Mouse (Mus musculus) fibroblast of lung, adult 2 months (primary cell): Measurements from ENCODE around the gene Mphosph9.

ENCODE experiments used
- DNase-seq: peaks from one replicate; pipeline ENCODE4 v3.0.0-alpha.2; 2011; ENCODE audit warnings: low read depth

The Mphosph9 gene

DNA sequence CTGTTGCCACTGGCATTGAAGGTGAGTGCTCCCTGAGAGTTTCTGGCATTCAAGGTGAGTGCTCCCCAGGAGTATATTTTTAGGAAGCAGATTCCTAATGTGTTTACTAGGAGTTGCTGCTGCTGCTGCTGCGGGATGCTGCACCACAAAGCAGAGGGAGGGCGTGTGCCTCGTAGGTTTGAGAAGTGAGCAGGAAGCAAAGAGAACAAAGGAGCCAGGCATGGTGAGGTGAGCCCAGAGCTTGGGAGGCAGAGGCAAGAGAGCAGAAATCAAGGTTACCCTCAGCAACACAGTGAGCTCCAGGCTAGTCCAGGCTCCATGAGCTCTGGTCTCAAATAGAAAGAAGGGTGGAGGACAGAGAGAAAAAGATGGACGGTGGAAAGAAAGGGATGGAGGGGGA lies 64.5 kb downstream of the Mphosph9 start:
- no peak for DNase-seq

DNA sequence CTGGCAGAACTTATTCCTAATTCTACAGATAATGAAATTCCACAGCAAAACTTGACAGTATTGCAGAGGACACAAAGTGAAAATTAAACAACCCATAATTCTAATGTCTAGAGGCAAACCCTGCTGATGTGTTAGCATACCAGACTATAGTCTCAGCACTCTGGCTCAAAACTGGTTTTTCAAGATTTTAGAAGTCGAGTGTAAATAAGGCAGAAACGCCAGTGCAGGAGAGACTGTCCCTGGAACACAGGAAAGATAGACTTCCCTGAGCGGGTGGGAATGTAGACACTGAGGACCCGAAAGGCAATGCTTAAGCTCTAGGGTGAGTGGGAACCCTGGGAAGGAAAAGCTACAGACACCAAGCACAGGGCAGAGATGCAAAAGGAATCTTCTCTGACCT lies 65.7 kb downstream of the Mphosph9 start:
- no peak for DNase-seq

DNA sequence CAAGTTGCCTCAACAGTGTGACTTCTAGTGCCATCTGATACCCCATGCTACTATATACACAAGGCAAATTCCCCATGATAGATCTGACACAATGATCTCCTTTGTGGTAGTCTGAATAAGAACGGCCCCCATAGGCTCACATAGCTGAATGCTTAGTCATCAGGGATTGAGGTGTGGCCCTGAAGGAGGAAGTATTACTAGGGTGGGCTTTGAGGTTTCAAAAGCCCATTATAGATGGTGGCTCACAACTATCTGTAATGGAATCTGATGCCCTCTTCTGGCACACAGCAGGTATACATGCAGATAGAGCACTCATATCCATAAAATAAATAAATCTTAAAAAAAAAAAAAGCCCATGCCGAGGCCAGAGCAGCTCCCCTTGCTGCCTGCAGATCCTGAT lies 68.6 kb downstream of the Mphosph9 start:
- no peak for DNase-seq

DNA sequence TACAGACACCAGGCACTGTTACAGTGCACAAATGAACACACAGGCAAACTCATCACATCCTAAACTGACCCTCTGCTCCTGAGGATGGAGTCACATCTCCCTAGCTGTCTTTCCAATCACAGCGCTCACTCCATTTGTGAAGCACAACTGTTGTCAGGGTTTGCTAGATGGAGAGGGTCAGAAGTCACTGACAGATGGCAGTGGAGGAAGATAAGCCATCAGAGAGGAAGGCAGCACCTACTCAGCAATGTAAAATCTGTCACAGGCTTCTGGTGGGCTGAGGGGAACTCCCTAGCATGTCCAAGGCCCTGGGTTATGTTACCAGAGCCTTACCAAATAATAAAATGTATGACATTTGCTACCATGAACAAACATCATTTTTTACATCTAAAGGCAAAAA lies 69.7 kb downstream of the Mphosph9 start:
- DNase-seq, result no peak

DNA sequence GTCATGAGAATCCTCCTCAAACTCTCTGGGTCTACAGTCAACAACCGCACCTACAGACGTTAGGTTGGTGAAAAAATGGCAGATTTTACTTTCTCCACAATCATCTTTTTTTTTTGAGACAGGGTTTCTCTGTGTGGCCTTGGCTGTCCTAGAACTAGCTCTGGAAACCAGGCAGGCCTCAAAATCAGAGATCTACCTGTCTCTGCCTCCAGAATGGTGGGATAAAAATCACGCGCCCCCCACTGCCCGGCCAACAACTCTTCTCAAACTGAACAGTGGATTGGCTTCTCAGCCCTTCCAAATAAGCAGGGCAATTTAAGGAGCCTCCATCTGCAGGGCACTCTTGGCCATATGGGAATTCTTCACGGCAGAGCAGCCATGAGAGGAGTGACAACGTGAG lies 72.6 kb downstream of the Mphosph9 start:
- DNase-seq, result no peak

DNA sequence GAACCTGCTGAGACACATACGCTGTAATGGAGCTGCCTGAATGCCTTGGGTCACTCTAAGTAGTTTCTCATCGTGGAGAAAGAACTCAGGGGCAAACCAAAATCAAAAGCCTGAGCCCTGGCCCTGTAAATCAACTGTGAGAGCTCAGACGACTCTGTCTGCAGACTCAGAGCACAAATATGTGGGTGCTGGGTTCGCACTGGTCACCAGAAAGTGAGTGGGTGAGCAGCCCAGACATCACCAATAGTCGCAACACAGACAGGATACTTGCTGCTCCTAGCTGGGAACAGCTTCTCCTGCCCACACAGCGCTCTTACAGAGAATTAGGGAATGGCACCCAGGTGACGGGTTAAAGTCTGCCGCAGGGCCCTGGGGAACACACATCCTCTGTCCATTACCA lies 74.2 kb downstream of the Mphosph9 start:
- no peak for DNase-seq

DNA sequence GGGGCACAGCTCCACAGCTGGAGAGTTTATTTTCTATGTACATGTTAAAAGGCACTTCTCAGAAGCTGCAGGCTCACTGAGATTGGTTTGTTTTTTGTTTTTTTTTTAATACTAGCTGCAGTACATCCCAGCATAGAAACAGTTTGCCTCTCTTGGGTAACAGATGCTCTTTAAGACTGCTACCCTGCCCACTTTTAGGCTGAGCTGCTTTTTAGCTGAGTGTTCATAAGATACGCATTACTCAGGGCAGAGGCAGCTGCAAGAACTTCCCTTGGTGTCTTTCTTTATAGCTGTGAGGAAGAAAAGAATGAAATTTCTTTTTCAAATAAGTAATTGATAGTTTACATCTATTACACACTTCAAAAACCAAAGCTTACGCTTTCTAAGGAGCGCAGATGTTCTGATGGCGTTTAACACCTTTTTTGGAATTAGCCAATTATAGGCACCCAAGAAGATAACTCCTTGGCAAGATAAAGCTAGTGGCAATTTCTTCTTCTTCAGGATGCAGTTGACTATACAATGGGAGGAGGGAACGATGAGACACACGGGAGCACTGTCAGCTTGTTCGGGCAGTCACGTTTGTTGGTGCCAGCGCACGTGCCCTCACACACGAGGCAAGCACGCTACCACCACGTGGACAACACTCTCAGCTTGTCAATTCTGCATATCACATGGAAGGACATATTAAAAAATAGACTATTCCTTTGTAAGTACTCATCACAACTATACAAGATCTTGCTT lies 75.0 kb downstream of the Mphosph9 start:
- DNase-seq, result no peak

DNA sequence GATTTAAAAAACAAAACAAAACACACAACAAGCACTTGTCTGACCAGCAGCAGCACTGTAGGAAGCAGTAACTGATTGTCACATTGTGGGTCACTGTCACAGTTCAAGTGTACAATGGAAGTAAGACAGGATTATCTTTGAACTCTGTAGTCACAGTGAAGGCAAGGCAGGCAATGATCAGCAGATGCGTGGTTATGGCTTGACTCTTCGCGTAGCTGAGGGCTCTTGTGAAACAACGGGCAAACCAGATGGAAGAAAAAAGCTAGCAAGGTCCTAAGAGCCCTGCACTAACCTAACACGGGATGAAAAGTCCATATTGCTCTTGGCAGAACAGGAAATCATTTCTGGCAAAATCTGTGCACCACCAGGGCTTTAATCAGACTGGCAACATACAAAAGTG lies 76.7 kb downstream of the Mphosph9 start:
- no peak for DNase-seq

DNA sequence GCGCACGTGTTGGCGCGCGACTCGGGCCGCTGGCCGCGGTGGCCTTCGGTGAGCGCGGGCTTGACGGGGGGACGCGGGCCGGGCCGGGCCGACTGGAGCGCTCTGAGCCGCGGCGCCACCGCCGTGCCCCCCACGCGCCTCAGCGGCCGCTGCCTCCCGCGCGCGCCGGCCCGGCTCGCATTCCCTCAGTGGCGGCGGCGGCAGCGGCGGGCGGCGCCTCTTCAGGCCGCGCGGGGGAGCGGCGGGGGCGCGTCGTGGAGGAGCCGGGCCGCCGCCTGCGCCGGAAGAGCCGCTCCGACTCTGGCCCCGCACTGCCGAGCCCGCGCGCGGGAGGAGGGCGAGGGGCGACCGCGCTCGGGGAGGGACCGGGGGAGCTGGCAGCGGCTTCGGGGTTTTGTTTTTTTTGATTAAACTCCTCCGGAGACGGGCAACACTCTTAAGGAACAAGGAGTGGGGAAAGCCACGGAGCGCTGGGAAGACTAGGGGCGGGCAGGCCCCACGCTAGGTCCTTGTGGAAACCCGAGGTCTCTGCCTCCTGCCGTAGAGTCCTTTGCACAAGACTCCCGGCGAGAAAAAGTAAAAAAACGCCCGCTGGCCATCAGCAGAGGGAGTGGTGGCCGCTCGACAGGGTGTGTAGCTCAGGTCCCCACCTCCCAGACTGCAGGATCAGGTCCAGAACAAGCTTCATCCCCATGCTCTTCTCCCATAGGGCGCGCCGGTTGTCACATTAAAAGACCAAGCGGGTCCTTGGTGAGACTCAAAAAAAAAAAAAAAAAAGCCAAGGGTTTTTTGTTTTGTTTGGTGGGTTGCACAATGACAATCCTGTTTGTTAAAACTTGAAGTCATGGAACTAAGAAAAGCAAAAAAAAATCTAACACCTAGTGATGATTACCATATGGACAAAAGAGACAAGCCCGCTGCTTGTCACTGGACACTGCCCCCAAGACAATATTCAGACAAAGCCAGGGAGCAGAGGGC lies 77.9 kb downstream of the Mphosph9 start, which contains the start of gene Pitpnm2:
Gene Pitpnm2, minus strand, starts transcription at position 147 of the 978 bp plus-strand sequence.
- DNase-seq, result peak; percentile 35

DNA sequence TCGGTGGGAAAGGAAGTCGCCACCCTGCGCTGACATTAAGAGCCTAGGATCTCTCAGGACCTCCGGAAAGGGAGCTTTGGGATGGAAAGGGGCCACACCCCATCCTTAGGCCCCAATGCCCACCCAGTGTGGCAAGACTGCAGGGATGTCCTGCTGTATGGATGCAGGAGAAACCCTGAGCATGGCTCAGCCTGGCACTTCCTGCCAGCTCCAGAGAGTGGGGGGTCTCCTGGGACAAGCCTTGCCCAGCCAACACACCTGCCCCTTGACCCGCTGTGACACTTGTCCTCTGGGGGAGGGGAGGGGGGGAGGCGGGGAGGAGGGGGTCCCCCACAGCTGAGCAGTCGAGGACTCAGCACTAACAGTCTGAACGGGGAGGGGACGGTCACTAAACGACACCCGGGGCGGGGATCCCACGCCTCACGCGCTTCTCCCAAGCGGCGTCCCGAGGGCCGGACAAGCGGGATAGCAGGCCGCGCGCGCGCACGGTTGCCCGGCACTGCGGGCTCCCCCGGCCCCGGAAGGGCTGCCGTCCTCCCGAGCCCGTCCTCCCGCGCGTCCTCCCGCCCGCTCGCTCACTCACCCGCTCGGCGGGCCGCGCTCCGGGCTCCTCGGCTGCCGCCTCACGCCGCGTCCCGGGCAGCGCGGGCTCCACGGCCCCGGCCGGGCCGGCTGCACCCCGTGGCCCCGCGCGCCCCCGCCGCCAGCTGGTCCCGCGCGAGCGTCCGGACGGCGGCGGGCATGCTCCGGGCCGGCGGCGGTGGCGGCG lies 78.7 kb downstream of the Mphosph9 start:
- DNase-seq, result no peak

DNA sequence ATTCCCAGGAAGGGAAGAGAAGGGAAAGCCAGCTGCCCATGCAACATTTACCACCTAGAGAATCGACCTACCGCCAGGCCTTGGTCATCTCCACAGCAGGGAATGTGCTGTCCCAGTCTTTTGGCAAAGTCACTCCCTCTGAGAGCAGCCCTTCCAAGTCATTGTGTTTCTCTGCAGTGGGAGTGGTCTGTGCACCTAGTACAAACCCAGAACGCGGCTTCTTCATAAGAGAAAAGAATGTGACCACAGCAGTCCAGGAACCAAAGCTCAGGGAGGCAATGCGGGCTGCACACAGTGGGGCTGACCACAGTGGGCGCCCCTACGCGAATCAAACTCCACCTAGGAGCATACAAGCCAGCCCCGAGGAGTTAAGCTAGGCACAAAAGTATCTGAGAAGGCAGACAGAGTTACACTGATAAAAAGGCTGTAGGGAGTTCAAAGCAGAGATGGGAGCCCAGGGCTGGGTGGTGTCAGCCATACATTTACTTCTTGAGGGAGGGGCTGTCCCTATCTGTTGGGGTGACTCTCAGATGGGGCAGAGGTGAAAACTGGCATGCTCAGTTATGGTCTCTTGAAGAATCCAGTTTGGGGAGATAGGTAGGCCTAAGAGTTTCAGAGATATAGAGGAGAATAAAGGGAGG lies 79.7 kb downstream of the Mphosph9 start:
- DNase-seq, result no peak

DNA sequence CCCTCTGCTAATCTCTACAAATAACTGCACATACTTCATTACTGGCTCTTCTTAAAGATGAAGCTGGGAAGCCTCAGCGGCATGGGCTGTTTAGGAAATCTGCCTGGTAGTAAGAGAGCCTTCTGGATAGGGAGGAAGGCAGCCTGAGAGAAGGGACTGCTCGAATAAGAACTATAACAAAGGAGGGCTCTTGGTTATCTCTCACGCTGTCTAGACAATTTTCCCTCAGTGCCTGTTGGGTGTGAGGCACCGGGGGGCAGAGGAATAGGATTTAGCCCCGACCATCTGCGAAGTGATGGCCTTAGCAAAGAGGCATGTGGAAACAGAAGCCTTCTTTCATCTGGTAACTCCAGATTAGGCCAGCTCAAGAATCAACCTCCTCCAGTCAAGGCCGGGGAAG lies 80.5 kb downstream of the Mphosph9 start:
- DNase-seq, result no peak

DNA sequence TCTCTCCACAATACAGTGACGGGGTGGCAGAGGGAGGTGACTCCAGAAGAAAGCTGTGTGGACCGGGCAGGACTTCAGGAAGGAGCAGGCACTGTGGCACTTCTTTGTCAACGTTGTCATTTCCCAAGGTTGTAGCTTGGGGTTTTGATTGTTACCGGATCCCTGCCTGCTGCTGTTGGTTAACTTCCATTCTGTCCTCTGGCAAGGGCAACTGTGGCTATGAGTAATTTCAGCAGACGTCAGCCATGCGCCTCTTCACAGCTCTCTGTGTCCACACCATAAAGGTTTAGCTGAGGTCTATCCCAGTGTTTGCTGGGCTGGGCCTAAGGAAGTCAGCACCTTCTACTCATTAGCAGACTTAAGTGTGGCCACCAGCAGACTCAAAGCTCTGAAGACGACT lies 82.9 kb downstream of the Mphosph9 start:
- no peak for DNase-seq

DNA sequence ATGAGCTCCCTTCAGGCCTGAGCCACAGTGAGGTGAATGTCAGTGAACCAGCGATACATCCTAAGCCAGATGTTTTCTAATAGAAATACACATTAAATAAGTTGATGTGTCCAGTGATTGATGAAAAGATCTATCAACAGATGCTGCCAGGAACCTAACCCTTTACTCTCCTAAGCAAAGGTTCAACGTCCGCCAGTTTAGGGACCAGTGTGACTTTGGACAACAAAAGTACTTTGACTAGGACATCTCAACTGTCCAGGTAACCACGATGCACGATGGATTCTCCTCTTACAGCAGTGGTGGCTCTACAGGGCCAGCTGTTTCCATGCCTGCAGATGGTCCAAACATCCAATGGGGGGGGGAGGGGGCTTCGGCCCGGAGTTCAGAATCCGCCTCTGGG lies 83.3 kb downstream of the Mphosph9 start:
- DNase-seq, result no peak

DNA sequence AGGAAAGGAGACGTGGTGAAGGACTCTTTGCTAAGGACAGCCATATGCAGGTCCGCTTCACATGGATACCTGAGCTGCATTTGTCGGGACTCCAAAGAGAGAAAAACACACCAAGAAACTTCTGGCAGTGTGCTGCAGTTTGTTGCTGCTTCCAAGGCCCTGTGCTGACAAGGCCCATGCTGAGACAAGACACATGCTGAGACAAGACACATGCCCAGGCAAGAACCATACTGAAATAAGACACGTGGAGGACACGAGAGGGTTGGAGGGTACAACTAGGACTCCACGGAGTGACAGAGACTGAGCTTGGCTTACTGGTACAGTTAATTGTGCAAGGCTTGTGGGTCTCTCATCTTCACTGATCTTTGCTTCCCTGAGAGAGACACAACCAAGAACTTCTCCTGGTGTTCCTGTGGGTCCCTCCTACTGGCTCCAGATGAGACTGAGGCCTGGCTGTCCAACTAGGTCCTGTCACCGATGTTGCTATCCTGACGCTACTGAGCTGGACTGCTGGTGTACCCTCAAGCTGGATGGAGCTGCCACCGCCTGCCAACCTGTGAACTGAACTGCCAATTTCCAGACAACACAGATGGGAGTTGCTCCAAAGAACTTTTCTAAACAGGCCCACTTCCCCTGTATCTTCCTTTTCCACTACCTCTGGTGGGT lies 84.4 kb downstream of the Mphosph9 start:
- no peak for DNase-seq

DNA sequence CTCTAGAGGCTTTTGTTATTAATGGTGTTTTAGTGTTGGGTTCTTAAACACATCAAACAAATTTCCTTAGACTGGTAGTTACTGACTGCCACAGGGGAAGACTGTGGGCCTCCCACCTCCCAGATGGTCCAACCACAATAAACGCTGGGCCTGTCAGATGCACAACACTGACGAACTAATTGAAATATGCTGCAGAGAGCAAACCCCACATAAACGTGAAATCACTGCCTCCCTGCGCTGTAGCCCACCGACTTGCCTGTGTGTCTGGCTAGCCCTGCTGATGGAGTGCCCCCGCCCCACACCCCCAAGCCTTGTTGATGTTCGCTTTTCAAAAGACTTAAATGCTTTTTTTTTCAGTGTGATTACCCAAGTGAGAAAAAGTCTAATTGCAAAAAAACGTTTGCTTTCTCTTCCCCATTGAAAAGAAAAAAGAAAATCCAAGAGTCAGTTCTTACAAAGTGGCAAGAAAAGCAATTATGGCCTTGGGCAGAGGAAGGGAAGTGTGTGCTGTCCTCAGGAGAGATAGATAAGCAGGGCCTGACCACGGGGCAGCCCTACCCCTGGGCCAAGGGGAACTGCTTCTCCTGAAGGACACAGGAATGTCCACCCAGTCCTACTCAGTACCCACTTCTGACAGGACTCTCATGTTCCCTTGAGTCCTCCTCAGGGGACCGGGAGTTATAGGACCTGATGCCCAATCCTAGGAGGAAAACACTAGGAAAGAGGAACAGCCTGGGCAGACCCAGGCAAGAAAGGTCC lies 85.9 kb downstream of the Mphosph9 start:
- no peak for DNase-seq

DNA sequence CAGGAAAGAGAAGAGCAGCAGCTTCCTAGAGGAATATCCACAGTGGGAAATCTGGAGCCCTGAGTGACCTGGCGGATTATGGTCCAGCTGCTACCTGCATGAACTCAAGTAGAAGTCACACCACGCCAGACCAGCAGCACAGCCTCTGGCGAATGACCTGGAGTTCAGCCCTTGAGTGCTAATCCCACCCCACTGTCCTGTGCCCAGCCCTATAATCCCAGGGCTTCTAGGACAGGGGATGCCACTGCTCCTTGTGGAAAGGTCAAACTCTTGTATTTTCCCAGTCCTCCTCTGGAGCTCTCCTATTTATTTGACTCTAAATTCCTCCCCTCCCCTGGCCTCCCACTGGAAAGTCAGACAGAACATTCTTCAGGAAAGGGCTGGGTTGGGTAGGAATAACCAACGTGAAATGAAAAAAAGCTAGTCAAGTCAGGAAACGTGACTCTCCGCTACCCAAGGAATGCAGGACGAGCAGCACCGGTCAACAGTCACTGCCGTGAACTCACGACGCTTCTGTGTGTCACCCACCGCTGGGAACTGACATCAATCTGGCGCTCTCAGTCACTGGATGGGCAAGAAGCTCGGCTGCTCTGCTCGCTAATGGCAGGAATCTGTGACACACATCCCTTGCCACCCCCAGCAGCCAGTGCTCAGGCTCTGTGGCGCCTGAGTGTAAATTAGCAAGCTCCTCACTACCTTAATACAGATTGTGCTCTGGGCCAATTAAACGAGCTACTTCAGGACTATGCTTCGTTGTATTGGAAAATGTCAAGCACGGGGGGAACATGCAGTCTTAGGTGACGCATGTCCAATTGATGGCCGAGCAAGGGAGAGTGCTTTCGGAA lies 86.7 kb downstream of the Mphosph9 start:
- DNase-seq, result no peak

DNA sequence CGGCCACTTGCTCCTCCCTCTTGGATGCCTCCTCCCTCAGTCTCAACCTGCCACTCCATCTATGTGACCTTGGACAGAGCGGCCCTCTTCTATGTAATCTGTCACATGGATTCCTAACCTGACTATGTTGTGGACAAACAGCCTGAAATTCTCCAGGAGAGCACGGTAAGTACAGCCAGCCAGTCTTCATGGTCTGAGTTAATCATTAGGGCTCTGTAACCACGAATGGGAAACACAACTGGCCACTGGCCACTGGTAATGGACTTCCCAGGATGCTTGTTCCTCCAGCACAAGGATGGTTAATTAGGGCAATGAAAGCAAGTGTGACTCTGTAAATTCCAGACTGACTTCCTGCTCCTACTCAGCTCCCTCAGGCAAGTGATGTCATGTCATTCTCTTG lies 91.6 kb downstream of the Mphosph9 start:
- DNase-seq, result no peak

DNA sequence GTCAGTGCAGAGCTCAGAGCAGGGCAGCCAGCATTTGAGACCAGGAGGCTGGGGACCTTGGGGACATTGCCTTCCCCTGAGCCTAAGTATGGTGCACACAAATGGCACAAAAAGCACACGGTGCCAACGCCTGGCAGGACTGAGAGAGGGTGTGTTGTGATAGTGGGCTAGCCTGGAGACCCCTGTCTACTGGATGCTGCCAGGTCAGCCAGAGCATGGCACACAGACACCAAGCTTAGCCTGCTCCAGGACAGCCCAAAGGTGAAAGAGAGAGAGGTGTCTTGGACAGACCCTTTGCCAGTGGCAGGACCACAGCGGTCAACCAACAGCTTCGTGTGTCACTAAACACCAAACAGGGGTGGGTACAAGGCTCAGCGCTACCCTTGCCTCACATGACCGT lies 93.0 kb downstream of the Mphosph9 start:
- no peak for DNase-seq
